Mouse (Mus musculus) C2C12 (cell line): ENCODE results near the gene Tti1. TPM values are rescaled to one million over a fixed set of nuclear protein-coding genes. Genes with fewer than 3 reads are reported as not detected.
"Not testable (repeated sequence)": the region's sequence is repeated elsewhere in the genome, so short reads cannot be mapped to it uniquely, and the experiment has no call there.

Experiments
- H3K27me3 ChIP-seq: one replicate; pipeline ENCODE4 v1.6.1; 2011; ENCODE audit not compliant: control insufficient read depth, insufficient read depth, insufficient read length
- H3K36me3 ChIP-seq: one replicate; pipeline ENCODE4 v1.6.1; 2011; ENCODE audit not compliant: control insufficient read depth, insufficient read depth
- H3K4me3 ChIP-seq: one replicate; pipeline ENCODE4 v1.5.1; 2011; ENCODE audit warnings: mild to moderate bottlenecking, control low read depth; ENCODE audit not compliant: poor library complexity, insufficient read depth, severe bottlenecking
- H3K79me2 ChIP-seq: one replicate; pipeline ENCODE4 v1.6.1; 2011; ENCODE audit not compliant: control insufficient read depth, insufficient read depth
- H3K79me3 ChIP-seq: one replicate; pipeline ENCODE4 v1.6.1; 2011; ENCODE audit warnings: low read depth, control low read depth
- H3ac ChIP-seq: one replicate; pipeline ENCODE3; 2011; ENCODE audit warnings: low read depth; ENCODE audit not compliant: control insufficient read depth, insufficient read length
- CEBPB ChIP-seq: IDR thresholded peaks from one replicate; pipeline ENCODE4 v1.6.1; 2011; ENCODE audit warnings: low read depth, mild to moderate bottlenecking, control low read depth, moderate library complexity
- CTCF ChIP-seq: IDR thresholded peaks from one replicate; pipeline ENCODE4 v1.5.1; 2011; ENCODE audit not compliant: control insufficient read depth, insufficient read depth, insufficient read length
- FOSL1 ChIP-seq: IDR thresholded peaks from one replicate; pipeline ENCODE4 v1.8.0; 2011; ENCODE audit warnings: mild to moderate bottlenecking, low read length; ENCODE audit not compliant: poor library complexity, insufficient read depth, severe bottlenecking
- MAX ChIP-seq: IDR thresholded peaks from one replicate; pipeline ENCODE4 v1.6.1; 2011; ENCODE audit warnings: mild to moderate bottlenecking, control low read depth
- MYOD1 ChIP-seq: IDR thresholded peaks from one replicate; pipeline ENCODE4 v1.6.1; 2011; ENCODE audit warnings: low read depth; ENCODE audit not compliant: control insufficient read depth, insufficient read length
- MYOG ChIP-seq: IDR thresholded peaks from one replicate; pipeline ENCODE4 v1.6.1; 2011; ENCODE audit not compliant: control insufficient read depth, insufficient read length; ENCODE audit errors: extremely low read depth
- USF1 ChIP-seq: IDR thresholded peaks from one replicate; pipeline ENCODE4 v1.6.1; 2011; ENCODE audit warnings: low read depth, mild to moderate bottlenecking, control low read depth, moderate library complexity
- polyA plus RNA-seq: library from polyadenylated mRNA; unstranded; fragments of >200 nt; fragmentation: generic; extraction: Trizol; gene quantifications from one replicate; pipeline ENCODE4 v1.2.1, GENCODE M21; 2012; ENCODE audit warnings: missing spikeins

Gene Tti1
- polyA plus RNA-seq, 1 experiment: 12.5 TPM

- Histone ChIP-seq H3K27me3 (no peaks in the 10 kb centered on the region), H3K36me3 (peaks cover 91% of the 10 kb centered on the region), H3K79me2 (peaks cover 8% of the 10 kb centered on the region), H3K4me3 (no peak overlapping the region), H3K79me3 (no peaks in the 10 kb centered on the region), H3ac (no peak overlapping the region)
- no peak for TF ChIP-seq USF1
- TF ChIP-seq CEBPB: no peak
- TF ChIP-seq MAX: no peak
- TF ChIP-seq MYOG: no peak
- TF ChIP-seq MYOD1: no peak
- no peak for TF ChIP-seq FOSL1
- no peak for TF ChIP-seq CTCF
Observed at GRCm38 (mm10) chr2:158063036-158063435, 34.8 kb upstream of the Tti1 start.

DNA sequence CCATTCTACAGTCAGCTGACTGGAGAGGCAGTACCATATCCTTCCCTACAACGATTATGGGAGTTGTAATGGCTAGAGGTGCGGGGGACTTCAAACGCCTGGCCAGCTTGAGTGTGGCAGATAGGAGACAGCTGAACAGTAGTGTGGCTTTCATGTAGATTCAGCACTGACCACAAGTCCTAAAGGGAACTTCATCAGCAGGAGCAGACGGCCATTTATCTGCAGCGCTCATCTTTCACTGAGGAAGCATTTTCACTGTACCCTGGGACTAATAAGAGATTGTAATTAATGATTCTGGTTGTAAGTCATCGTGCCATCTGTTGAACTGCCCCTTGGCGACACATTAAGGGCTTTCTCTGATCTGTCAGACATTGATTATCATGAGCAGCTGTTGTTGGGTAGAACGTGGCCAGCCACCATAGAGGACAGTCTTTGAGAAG lies 31.5 kb upstream of the Tti1 start:
- H3K36me3 ChIP-seq: peaks cover 97% of the 10 kb centered on the region
- no peaks in the 10 kb centered on the region for H3K79me2 ChIP-seq
- H3K4me3 ChIP-seq: no peak overlapping the region
- peaks cover under 1% of the 10 kb centered on the region for H3K79me3 ChIP-seq
- TF ChIP-seq MYOD1: peak; percentile 78
- no peak for TF ChIP-seq CEBPB
- no peak for TF ChIP-seq MYOG
- no peak overlapping the region for H3ac ChIP-seq
- no peaks in the 10 kb centered on the region for H3K27me3 ChIP-seq

DNA sequence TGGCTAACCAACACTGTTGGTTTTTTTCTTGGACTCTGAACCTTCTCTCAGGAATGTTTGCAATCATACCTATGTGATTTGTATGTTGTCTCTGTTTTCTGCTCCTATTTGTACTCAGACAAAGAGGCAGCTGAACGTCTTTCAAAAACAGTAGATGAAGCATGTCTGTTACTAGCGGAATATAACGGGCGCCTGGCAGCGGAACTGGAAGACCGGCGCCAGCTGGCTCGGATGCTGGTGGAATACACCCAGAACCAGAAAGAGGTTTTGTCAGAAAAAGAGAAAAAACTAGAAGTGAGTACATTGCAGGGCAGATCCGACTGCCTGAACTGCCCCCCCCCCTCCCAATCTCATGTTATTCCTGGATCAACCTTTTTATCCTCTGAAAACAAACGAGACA lies 30.3 kb upstream of the Tti1 start:
- H3K79me2 ChIP-seq: no peaks in the 10 kb centered on the region
- no peaks in the 10 kb centered on the region for H3K27me3 ChIP-seq
- peaks cover 1% of the 10 kb centered on the region for H3K79me3 ChIP-seq
- H3ac ChIP-seq: no peak overlapping the region
- H3K4me3 ChIP-seq: no peak overlapping the region
- H3K36me3 ChIP-seq: peaks cover 94% of the 10 kb centered on the region
- no peak for TF ChIP-seq CTCF
- no peak for TF ChIP-seq MAX
- TF ChIP-seq USF1: no peak
- TF ChIP-seq MYOG: no peak

DNA sequence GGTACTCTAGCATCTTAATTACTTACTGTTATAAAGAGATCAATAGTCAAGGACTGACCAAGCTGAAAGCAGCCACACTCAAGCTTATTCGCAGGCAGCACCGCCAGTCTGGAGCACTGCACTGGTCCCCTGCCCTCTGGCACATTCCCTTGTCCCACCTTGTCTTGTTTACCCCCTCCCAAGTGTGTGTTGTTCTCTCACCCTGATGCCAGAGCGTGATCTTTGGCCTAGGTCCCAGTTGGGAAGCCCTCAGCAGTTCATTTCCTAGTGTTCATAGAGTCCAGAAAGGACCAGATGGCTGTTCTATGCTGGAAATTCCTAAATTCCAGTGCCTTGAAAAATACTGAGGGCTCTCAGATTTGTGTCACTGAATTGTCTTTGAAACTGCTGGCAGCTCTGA lies 28.8 kb upstream of the Tti1 start:
- Histone ChIP-seq H3K79me3 (peaks cover 4% of the 10 kb centered on the region), H3K4me3 (no peak overlapping the region), H3ac (no peak overlapping the region), H3K27me3 (no peaks in the 10 kb centered on the region), H3K79me2 (no peaks in the 10 kb centered on the region), H3K36me3 (peaks cover 90% of the 10 kb centered on the region)
- TF ChIP-seq CTCF: no peak
- no peak for TF ChIP-seq CEBPB
- TF ChIP-seq MAX: no peak
- no peak for TF ChIP-seq FOSL1
- no peak for TF ChIP-seq MYOD1
- TF ChIP-seq MYOG: no peak
- no peak for TF ChIP-seq USF1

GRCm38 (mm10) chr2:158055383-158055782 lies 27.1 kb upstream of the Tti1 start:
- H3K4me3 ChIP-seq, H3K27me3 ChIP-seq, H3ac ChIP-seq, H3K79me3 ChIP-seq, H3K79me2 ChIP-seq: not testable (repeated sequence)
- peaks cover 85% of the 10 kb centered on the region for H3K36me3 ChIP-seq

GRCm38 (mm10) chr2:158054596-158054995 lies 26.4 kb upstream of the Tti1 start:
- no peaks in the 10 kb centered on the region for H3K79me2 ChIP-seq
- TF ChIP-seq MYOG: no peak
- TF ChIP-seq MAX: no peak
- no peak for TF ChIP-seq USF1
- TF ChIP-seq FOSL1: no peak
- TF ChIP-seq MYOD1: no peak
- TF ChIP-seq CEBPB: no peak
- no peak for TF ChIP-seq CTCF
- H3K36me3 ChIP-seq: peaks cover 84% of the 10 kb centered on the region
- no peaks in the 10 kb centered on the region for H3K27me3 ChIP-seq
- H3ac ChIP-seq: no peak overlapping the region
- peaks cover 4% of the 10 kb centered on the region for H3K79me3 ChIP-seq
- no peak overlapping the region for H3K4me3 ChIP-seq

DNA sequence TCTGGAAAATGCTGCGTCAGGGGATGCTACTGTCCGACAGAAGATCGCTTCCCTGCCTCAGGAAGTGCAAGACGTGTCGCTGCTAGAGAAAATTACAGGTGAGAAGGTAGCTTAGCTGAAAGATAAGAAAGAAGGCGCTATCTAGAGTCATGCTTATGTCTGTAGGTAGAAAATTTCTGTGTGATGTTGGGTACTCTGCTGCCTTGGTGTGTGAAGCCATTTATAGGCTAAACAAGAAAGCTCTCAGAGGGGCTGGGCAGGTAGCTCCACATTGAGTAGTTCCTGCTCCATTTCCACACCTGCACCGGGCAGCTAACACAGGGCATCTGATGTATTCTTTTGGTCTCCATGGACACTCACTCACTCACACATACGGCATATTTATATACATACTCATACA lies 21.9 kb upstream of the Tti1 start:
- Histone ChIP-seq H3K27me3 (no peaks in the 10 kb centered on the region), H3K79me3 (peaks cover 4% of the 10 kb centered on the region), H3ac (no peak overlapping the region), H3K79me2 (no peaks in the 10 kb centered on the region), H3K4me3 (no peak overlapping the region), H3K36me3 (peaks cover 79% of the 10 kb centered on the region)
- TF ChIP-seq MYOG: no peak
- no peak for TF ChIP-seq USF1
- no peak for TF ChIP-seq MYOD1
- no peak for TF ChIP-seq CEBPB
- no peak for TF ChIP-seq FOSL1
